Mouse (Mus musculus) naive thymus-derived CD4-positive, alpha-beta T cell, adult 2 months (primary cell): Measurements from ENCODE around the gene Nat8f5.
"Not testable (repeated sequence)": the region's sequence is repeated elsewhere in the genome, so short reads cannot be mapped to it uniquely, and the experiment has no call there.

Source experiments
- DNase-seq: peaks from one replicate; pipeline ENCODE4 v3.0.0-alpha.2; 2011; ENCODE audit warnings: low read depth

The Nat8f5 gene

GRCm38 (mm10) chr6:85836098-85836497 is 15.3 kb upstream of the Nat8f5 start:
- DNase-seq = not testable (repeated sequence)

GRCm38 (mm10) chr6:85835104-85835503 is 14.3 kb upstream of the Nat8f5 start:
- DNase-seq = not testable (repeated sequence)

- DNase-seq = not testable (repeated sequence)
These were observed 13.8 kb upstream of the Nat8f5 start for GRCm38 (mm10) chr6:85834504-85835100.

- DNase-seq = no peak
These were observed 11.1 kb upstream of the Nat8f5 start, which contains the start of gene Nat8 for GRCm38 (mm10) chr6:85831796-85832321. Gene Nat8 (minus strand): TSS chr6:85832082.

- no peak for DNase-seq
These were observed 8.7 kb upstream of the Nat8f5 start for GRCm38 (mm10) chr6:85829462-85829861.

GRCm38 (mm10) chr6:85825886-85826285 is 5.1 kb upstream of the Nat8f5 start:
- DNase-seq = no peak

- no peak for DNase-seq
These were observed 2.8 kb upstream of the Nat8f5 start for GRCm38 (mm10) chr6:85823382-85824090.

- DNase-seq = no peak
These were observed 1.5 kb upstream of the Nat8f5 start for GRCm38 (mm10) chr6:85822286-85822685.

- DNase-seq = no peak
These were observed 2.4 kb downstream of the Nat8f5 start for GRCm38 (mm10) chr6:85818338-85818737.

GRCm38 (mm10) chr6:85813339-85813738 is 7.4 kb downstream of the Nat8f5 start:
- no peak for DNase-seq

- not testable (repeated sequence) for DNase-seq
These were observed 9.7 kb downstream of the Nat8f5 start for GRCm38 (mm10) chr6:85810942-85811537.

- DNase-seq = not testable (repeated sequence)
These were observed 10.3 kb downstream of the Nat8f5 start for GRCm38 (mm10) chr6:85810514-85810913.

GRCm38 (mm10) chr6:85809784-85810183 is 11.0 kb downstream of the Nat8f5 start:
- not testable (repeated sequence) for DNase-seq

GRCm38 (mm10) chr6:85803180-85803579 is 17.6 kb downstream of the Nat8f5 start:
- not testable (repeated sequence) for DNase-seq
